Mouse (Mus musculus): ENCODE measurements around the gene Jmjd1c. TPM values are rescaled to one million over a fixed set of nuclear protein-coding genes. Genes with fewer than 3 reads are reported as not detected.

Jmjd1c gene
- polyA plus RNA-seq, 1 experiment from 2014 or later: 10.3 TPM

DNA sequence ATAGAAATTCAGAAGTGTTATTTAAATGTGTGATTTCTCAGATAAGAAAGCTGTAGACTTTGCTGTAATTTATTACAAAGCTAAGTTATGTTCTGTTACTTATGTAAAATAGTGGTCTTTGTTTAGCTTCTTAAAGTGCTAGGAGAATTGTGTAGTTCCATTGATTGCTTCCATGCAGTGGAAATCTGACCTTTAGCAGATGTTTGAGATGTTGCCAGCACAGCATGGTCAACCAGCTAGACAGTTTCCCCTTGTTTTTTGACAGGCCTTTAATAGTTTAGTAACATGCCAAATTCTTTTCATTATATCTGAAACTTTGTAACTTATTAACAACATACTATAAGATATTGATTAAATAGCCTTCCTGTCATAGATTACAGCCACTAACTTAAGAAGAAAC, 47.7 kb downstream of the Jmjd1c start:
- no peak overlapping the region for H3K4me3 ChIP-seq (replicated peaks)
- H3K9ac ChIP-seq: no peak overlapping the region
- H3K9me3 ChIP-seq (replicated peaks): no peaks in the 10 kb centered on the region
- H3K36me3 ChIP-seq (replicated peaks): no peaks in the 10 kb centered on the region
- ATAC-seq (ENCODE audit: insufficient read depth): no peak
- H3K4me1 ChIP-seq (replicated peaks): no peaks in the 10 kb centered on the region
- no peaks in the 10 kb centered on the region for H3K27me3 ChIP-seq
- no peak overlapping the region for H3K27ac ChIP-seq (replicated peaks)
- no peak overlapping the region for H3K4me2 ChIP-seq

DNA sequence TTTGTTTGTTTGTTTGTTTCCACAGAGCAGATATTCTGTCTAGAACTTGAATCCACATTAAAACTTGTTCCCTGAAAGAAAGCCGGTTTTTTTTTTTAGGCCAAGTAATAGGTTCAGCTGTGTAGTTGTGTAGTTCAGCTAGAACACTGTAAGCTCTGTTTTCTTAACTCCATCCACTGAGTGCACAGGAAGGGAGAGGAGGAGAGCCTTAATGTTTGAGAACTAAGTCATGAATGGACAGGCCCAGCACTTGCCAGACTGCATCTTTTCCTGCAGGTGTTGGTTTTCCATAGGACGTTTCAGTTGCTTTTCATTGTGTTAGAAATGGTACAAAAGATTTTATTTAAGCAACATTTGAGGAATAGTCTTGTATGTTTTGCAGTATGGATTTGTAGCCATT, 48.3 kb downstream of the Jmjd1c start:
- WGBS (ENCODE audit: insufficient replicate concordance): 68% methylated on average over 2 of the region's 2 CpGs
- no peak overlapping the region for H3K9ac ChIP-seq
- H3K4me2 ChIP-seq: no peak overlapping the region
- H3K27me3 ChIP-seq: no peaks in the 10 kb centered on the region
- no peaks in the 10 kb centered on the region for H3K36me3 ChIP-seq (replicated peaks)
- H3K9me3 ChIP-seq (replicated peaks): no peaks in the 10 kb centered on the region
- no peak overlapping the region for H3K4me3 ChIP-seq (replicated peaks)
- ATAC-seq (ENCODE audit: insufficient read depth): no peak
- no peak overlapping the region for H3K27ac ChIP-seq (replicated peaks)
- H3K4me1 ChIP-seq (replicated peaks): no peaks in the 10 kb centered on the region

- no peak overlapping the region for H3K4me3 ChIP-seq (replicated peaks)
- no peaks in the 10 kb centered on the region for H3K9me3 ChIP-seq (replicated peaks)
- no peak overlapping the region for H3K27ac ChIP-seq (replicated peaks)
- no peak for ATAC-seq (ENCODE audit: insufficient read depth)
- no peak overlapping the region for H3K9ac ChIP-seq
- H3K27me3 ChIP-seq: no peaks in the 10 kb centered on the region
- H3K4me1 ChIP-seq (replicated peaks): no peaks in the 10 kb centered on the region
- H3K36me3 ChIP-seq (replicated peaks): no peaks in the 10 kb centered on the region
- WGBS (ENCODE audit: insufficient replicate concordance): 45% methylated on average over 4 of the region's 4 CpGs
- no peak overlapping the region for H3K4me2 ChIP-seq
Measured at GRCm38 (mm10) chr10:67145623-67146022, 49.7 kb downstream of the Jmjd1c start.

DNA sequence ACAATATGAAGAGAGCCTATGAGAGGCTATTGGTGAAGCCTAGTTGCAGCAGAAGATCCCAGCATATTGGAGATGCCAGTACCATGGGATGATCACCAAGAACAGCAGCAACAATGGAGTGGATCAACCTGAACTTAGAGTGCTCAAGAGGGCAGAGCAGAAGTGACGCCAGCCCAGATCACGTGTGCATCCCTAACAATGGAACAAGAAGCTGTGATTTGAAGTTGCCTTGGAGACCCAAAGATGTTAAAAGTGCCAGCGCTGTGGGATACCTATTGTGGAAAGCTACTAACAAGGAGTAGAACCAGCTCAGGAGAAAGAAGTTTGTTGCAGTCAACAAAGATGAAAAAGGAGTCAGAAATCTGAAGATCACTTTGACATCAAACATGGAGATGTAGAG, 55.8 kb downstream of the Jmjd1c start:
- Histone ChIP-seq H3K9me3 (replicated peaks) (no peaks in the 10 kb centered on the region), H3K36me3 (replicated peaks) (no peaks in the 10 kb centered on the region), H3K27ac (replicated peaks) (no peak overlapping the region), H3K9ac (no peak overlapping the region), H3K4me2 (no peak overlapping the region), H3K4me3 (replicated peaks) (no peak overlapping the region), H3K27me3 (no peaks in the 10 kb centered on the region), H3K4me1 (replicated peaks) (no peaks in the 10 kb centered on the region; the same call in 1 of the 2 replicates)
- 70% methylated on average over 3 of the region's 3 CpGs for WGBS (ENCODE audit: insufficient replicate concordance)
- no peak for ATAC-seq (ENCODE audit: insufficient read depth)

DNA sequence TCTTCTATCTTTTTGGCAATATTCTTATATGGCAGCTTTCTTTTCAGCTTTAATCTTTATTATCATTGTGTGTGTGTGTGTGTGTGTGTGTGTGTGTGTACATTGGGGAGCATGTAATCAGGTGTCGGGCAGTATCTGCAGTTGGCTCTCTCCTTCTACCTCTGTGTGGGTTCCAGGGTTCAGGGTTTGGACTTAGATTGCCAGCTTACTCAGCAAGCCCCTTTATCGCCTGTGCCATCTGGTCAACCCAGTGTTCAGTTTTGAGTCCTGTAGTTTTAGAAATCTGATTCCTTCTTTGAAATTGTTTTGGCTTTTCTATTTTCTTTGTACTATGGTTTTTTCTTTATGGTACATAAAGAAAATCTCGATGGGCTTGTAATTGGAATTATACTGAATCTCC, 58.7 kb downstream of the Jmjd1c start:
- H3K36me3 ChIP-seq (replicated peaks): 0 out of 2 replicates have a peak, but pooled peaks cover 1% of the 10 kb centered on the region
- no peak for ATAC-seq (ENCODE audit: insufficient read depth)
- H3K4me2 ChIP-seq: no peak overlapping the region
- no peaks in the 10 kb centered on the region for H3K27me3 ChIP-seq
- WGBS (ENCODE audit: insufficient replicate concordance): 67% methylated on average over 3 of the region's 3 CpGs
- no peak overlapping the region for H3K27ac ChIP-seq (replicated peaks)
- no peaks in the 10 kb centered on the region for H3K9me3 ChIP-seq (replicated peaks)
- H3K9ac ChIP-seq: no peak overlapping the region
- H3K4me3 ChIP-seq (replicated peaks): no peak overlapping the region
- H3K4me1 ChIP-seq (replicated peaks): no peaks in the 10 kb centered on the region; the same call in 1 of the 2 replicates

- Histone ChIP-seq H3K9ac (no peak overlapping the region), H3K4me2 (no peak overlapping the region), H3K4me1 (replicated peaks) (peaks cover 19% of the 10 kb centered on the region), H3K36me3 (replicated peaks) (0 out of 2 replicates have a peak, but pooled peaks cover 4% of the 10 kb centered on the region), H3K27me3 (no peaks in the 10 kb centered on the region), H3K4me3 (replicated peaks) (no peak overlapping the region), H3K27ac (replicated peaks) (no peak overlapping the region), H3K9me3 (replicated peaks) (no peaks in the 10 kb centered on the region)
- no peak for ATAC-seq (ENCODE audit: insufficient read depth)
- 92% methylated on average over 1 of the region's 1 CpGs for WGBS (ENCODE audit: insufficient replicate concordance)
Measured at GRCm38 (mm10) chr10:67174049-67174448, 78.1 kb downstream of the Jmjd1c start.

DNA sequence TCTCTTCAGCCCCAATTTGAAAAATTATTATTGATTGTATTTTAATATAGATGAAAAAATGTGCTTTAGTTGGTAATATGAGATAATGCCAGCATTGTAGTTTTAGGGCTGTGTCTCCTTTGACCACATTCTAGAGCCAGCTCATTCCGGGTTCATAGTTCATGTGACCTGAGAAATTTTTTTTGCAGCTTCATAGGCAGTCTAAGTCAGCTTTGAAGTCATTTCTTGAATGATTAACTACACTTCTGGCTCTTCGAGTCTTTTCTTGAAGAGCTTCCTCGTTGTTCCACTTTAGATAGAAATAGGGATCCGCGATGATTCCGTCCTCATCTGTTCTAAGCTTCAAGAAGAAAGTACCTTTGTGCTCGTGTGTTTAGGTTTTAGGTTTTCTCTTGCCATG, 80.1 kb downstream of the Jmjd1c start:
- H3K4me1 ChIP-seq (replicated peaks): peaks cover 31% of the 10 kb centered on the region
- no peaks in the 10 kb centered on the region for H3K36me3 ChIP-seq (replicated peaks)
- no peak overlapping the region for H3K27ac ChIP-seq (replicated peaks)
- no peaks in the 10 kb centered on the region for H3K27me3 ChIP-seq
- WGBS (ENCODE audit: insufficient replicate concordance): 68% methylated on average over 7 of the region's 7 CpGs
- no peak for ATAC-seq (ENCODE audit: insufficient read depth)
- H3K4me3 ChIP-seq (replicated peaks): no peak overlapping the region
- no peak overlapping the region for H3K4me2 ChIP-seq
- H3K9me3 ChIP-seq (replicated peaks): no peaks in the 10 kb centered on the region
- H3K9ac ChIP-seq: no peak overlapping the region

GRCm38 (mm10) chr10:67176932-67177331, 81.0 kb downstream of the Jmjd1c start:
- Histone ChIP-seq H3K4me1 (replicated peaks) (peaks cover 38% of the 10 kb centered on the region), H3K9ac (no peak overlapping the region), H3K27ac (replicated peaks) (no peak overlapping the region; the same call in 1 of the 2 replicates), H3K4me3 (replicated peaks) (no peak overlapping the region), H3K4me2 (peak overlapping the region; percentile 5; the same call in 1 of the 2 replicates), H3K36me3 (replicated peaks) (no peaks in the 10 kb centered on the region), H3K27me3 (no peaks in the 10 kb centered on the region), H3K9me3 (replicated peaks) (no peaks in the 10 kb centered on the region)
- no peak for ATAC-seq (ENCODE audit: insufficient read depth)
- WGBS (ENCODE audit: insufficient replicate concordance): 24% methylated on average over 3 of the region's 3 CpGs

GRCm38 (mm10) chr10:67177410-67177809, 81.5 kb downstream of the Jmjd1c start:
- H3K9me3 ChIP-seq (replicated peaks): no peaks in the 10 kb centered on the region
- peak overlapping the region; percentile 16; the same call in 1 of the 2 replicates for H3K4me2 ChIP-seq
- H3K27me3 ChIP-seq: no peaks in the 10 kb centered on the region
- no peak overlapping the region; the same call in 1 of the 2 replicates for H3K27ac ChIP-seq (replicated peaks)
- no peak for ATAC-seq (ENCODE audit: insufficient read depth)
- peaks cover 38% of the 10 kb centered on the region for H3K4me1 ChIP-seq (replicated peaks)
- H3K4me3 ChIP-seq (replicated peaks): no peak overlapping the region
- no peaks in the 10 kb centered on the region for H3K36me3 ChIP-seq (replicated peaks)
- WGBS (ENCODE audit: insufficient replicate concordance): 20% methylated on average over 4 of the region's 4 CpGs
- no peak overlapping the region for H3K9ac ChIP-seq

- no peak overlapping the region for H3K9ac ChIP-seq
- 83% methylated on average over 8 of the region's 8 CpGs for WGBS (ENCODE audit: insufficient replicate concordance)
- H3K4me3 ChIP-seq (replicated peaks): no peak overlapping the region
- peaks cover 54% of the 10 kb centered on the region for H3K4me1 ChIP-seq (replicated peaks)
- H3K27me3 ChIP-seq: no peaks in the 10 kb centered on the region
- no peak overlapping the region for H3K27ac ChIP-seq (replicated peaks)
- no peak for ATAC-seq (ENCODE audit: insufficient read depth)
- no peak overlapping the region for H3K4me2 ChIP-seq
- no peaks in the 10 kb centered on the region for H3K36me3 ChIP-seq (replicated peaks)
- H3K9me3 ChIP-seq (replicated peaks): no peaks in the 10 kb centered on the region
Measured at GRCm38 (mm10) chr10:67180021-67180420, 84.1 kb downstream of the Jmjd1c start.

DNA sequence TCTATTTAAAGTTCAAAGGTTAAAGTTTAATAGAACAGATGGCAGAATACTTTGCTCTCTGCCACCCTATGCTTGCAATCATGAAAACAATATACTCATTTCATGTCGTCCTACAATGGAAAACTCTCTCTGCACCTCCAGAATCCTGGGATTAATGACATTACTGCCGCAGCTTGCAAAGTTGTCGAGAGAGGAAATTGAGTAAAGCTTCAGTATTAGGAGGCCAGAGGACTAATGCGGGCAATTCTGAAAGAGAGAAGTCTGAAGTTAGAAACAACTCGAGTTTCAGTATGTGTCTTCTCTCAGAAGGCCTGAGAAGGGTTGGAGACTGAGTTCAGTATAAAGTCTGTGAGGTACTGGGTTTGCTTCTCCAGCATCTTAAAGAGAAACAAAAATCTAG, 84.9 kb downstream of the Jmjd1c start:
- WGBS (ENCODE audit: insufficient replicate concordance): 55% methylated on average over 5 of the region's 5 CpGs
- Histone ChIP-seq H3K9ac (no peak overlapping the region), H3K36me3 (replicated peaks) (no peaks in the 10 kb centered on the region), H3K4me1 (replicated peaks) (peaks cover 54% of the 10 kb centered on the region), H3K9me3 (replicated peaks) (no peaks in the 10 kb centered on the region), H3K27me3 (no peaks in the 10 kb centered on the region), H3K4me3 (replicated peaks) (no peak overlapping the region), H3K4me2 (no peak overlapping the region; the same call in 1 of the 2 replicates), H3K27ac (replicated peaks) (no peak overlapping the region)
- no peak for ATAC-seq (ENCODE audit: insufficient read depth)

GRCm38 (mm10) chr10:67182651-67183050, 86.7 kb downstream of the Jmjd1c start:
- ATAC-seq (ENCODE audit: insufficient read depth): no peak
- no peaks in the 10 kb centered on the region for H3K9me3 ChIP-seq (replicated peaks)
- peak overlapping the region; percentile 40 for H3K4me2 ChIP-seq
- peak overlapping the region; percentile 80 for H3K27ac ChIP-seq (replicated peaks)
- no peaks in the 10 kb centered on the region for H3K27me3 ChIP-seq
- no peak overlapping the region for H3K4me3 ChIP-seq (replicated peaks)
- no peaks in the 10 kb centered on the region for H3K36me3 ChIP-seq (replicated peaks)
- no peak overlapping the region for H3K9ac ChIP-seq
- WGBS (ENCODE audit: insufficient replicate concordance): 24% methylated on average over 3 of the region's 3 CpGs
- peaks cover 39% of the 10 kb centered on the region for H3K4me1 ChIP-seq (replicated peaks)

All from liver, embryonic 15.5 days (tissue).